Mouse (Mus musculus): ENCODE measurements around the gene Chrna1. TPM values are rescaled to one million over a fixed set of nuclear protein-coding genes. Genes with fewer than 3 reads are reported as not detected.

Chrna1 gene
- polyA plus RNA-seq, 1 experiment = not detected

DNA sequence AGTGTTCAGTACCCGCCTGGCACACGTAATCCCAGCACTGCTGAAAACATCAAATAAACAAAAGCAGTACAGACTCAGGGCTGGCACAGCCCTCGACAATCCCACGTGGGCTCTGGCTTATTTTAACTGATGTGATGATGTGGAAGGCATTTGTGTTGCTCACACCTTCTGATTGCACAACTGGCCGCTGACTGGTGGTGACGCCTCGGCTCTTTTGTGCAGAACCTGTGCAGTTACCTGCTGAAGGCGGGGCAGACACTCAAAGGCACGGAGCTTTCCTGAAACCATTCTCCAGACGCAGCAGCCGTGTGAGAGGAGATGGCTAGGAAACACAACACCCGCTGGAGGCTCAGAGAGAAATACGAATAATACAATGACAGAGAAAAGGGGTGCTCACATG lies 41.5 kb downstream of the Chrna1 start:
- Histone ChIP-seq H3K27me3 (ENCODE audit: control insufficient read depth, insufficient read depth, low read length, poor library complexity, severe bottlenecking) (no peaks in the 10 kb centered on the region), H3K4me3 (ENCODE audit: low read depth, low read length) (no peak overlapping the region), H3K4me1 (ENCODE audit: control insufficient read depth, insufficient read depth, low read length) (no peaks in the 10 kb centered on the region), H3K36me3 (ENCODE audit: control insufficient read depth, insufficient read depth, low read length, poor library complexity, severe bottlenecking) (no peaks in the 10 kb centered on the region), H3K27ac (ENCODE audit: insufficient read depth, low read length) (no peak overlapping the region), H3K9me3 (replicated peaks; ENCODE audit: control insufficient read depth, insufficient read depth, low read length, poor library complexity, severe bottlenecking) (no peaks in the 10 kb centered on the region), H3K9ac (ENCODE audit: low read depth, poor library complexity, severe bottlenecking) (no peak overlapping the region)
- TF ChIP-seq EP300 (IDR thresholded peaks at IDR 0.05; ENCODE audit: insufficient read depth, low read depth, low read length) (no peak), CTCF (IDR thresholded peaks at IDR 0.05; ENCODE audit: low read depth, low read length) (no peak), POLR2A (IDR thresholded peaks at IDR 0.05; ENCODE audit: insufficient read depth, low read length) (no peak)

DNA sequence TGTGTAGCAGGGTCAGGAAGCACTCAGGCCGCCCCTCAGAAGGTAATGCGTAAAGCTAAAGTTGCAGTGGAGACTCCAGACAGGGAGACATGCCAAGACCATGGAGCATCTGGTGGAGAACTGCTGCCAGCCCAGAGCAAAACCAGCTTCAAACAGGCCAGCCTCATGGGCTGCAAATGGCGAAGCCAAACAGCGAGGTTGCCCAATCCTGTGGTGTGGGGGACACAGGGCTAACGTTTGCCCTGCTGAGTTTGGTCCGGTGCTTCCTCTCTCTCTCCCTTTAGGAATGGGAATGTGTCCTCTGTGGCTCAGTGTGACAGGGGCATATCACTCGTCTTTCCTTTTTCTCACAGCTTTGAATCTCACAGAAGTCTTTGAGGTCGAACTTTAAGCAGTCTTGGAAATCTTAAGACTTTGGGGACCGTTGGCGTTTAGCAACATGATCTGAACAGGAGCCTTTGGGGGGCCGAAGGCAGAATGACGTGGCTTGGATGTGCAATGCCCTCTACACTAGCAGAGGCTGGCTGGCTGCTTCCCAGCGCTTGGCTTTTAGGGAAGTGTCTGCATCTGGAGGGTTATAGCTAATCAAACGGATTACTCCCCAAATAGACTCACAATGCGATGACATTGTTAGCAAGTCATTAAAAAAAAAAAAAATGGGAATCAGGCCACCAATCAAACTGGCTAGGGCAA lies 43.9 kb downstream of the Chrna1 start:
- Histone ChIP-seq H3K9ac (ENCODE audit: low read depth, poor library complexity, severe bottlenecking) (no peak overlapping the region), H3K9me3 (replicated peaks; ENCODE audit: control insufficient read depth, insufficient read depth, low read length, poor library complexity, severe bottlenecking) (no peaks in the 10 kb centered on the region), H3K36me3 (ENCODE audit: control insufficient read depth, insufficient read depth, low read length, poor library complexity, severe bottlenecking) (no peaks in the 10 kb centered on the region), H3K4me3 (ENCODE audit: low read depth, low read length) (no peak overlapping the region), H3K4me1 (ENCODE audit: control insufficient read depth, insufficient read depth, low read length) (no peaks in the 10 kb centered on the region), H3K27me3 (ENCODE audit: control insufficient read depth, insufficient read depth, low read length, poor library complexity, severe bottlenecking) (no peaks in the 10 kb centered on the region), H3K27ac (ENCODE audit: insufficient read depth, low read length) (no peak overlapping the region)
- TF ChIP-seq CTCF (IDR thresholded peaks at IDR 0.05; ENCODE audit: low read depth, low read length) (no peak), POLR2A (IDR thresholded peaks at IDR 0.05; ENCODE audit: insufficient read depth, low read length) (no peak)

DNA sequence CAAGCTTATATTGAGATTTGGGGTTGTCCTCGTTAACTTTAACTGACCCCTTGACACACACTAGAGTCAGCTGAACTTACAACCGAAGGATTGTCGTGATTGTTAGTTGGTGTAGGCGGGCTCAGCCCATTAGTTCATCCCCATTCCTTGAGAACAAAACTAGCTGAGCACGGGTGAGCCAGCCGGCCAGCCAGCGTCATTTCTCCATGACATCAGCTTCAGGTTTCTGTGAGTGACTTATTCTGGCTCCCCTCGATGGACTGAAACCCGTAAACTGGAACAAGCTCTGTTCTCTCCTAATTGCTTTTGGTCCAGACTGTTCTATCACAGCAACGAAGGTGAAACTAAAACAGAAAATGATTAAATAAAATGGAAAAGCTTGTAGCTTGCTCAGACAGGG lies 45.4 kb downstream of the Chrna1 start:
- Histone ChIP-seq H3K4me1 (ENCODE audit: control insufficient read depth, insufficient read depth, low read length) (no peaks in the 10 kb centered on the region), H3K9me3 (replicated peaks; ENCODE audit: control insufficient read depth, insufficient read depth, low read length, poor library complexity, severe bottlenecking) (no peaks in the 10 kb centered on the region), H3K27me3 (ENCODE audit: control insufficient read depth, insufficient read depth, low read length, poor library complexity, severe bottlenecking) (no peaks in the 10 kb centered on the region), H3K27ac (ENCODE audit: insufficient read depth, low read length) (no peak overlapping the region), H3K4me3 (ENCODE audit: low read depth, low read length) (no peak overlapping the region), H3K36me3 (ENCODE audit: control insufficient read depth, insufficient read depth, low read length, poor library complexity, severe bottlenecking) (no peaks in the 10 kb centered on the region), H3K9ac (ENCODE audit: low read depth, poor library complexity, severe bottlenecking) (no peak overlapping the region)
- TF ChIP-seq CTCF (IDR thresholded peaks at IDR 0.05; ENCODE audit: low read depth, low read length) (no peak), EP300 (IDR thresholded peaks at IDR 0.05; ENCODE audit: insufficient read depth, low read depth, low read length) (no peak), POLR2A (IDR thresholded peaks at IDR 0.05; ENCODE audit: insufficient read depth, low read length) (no peak)

DNA sequence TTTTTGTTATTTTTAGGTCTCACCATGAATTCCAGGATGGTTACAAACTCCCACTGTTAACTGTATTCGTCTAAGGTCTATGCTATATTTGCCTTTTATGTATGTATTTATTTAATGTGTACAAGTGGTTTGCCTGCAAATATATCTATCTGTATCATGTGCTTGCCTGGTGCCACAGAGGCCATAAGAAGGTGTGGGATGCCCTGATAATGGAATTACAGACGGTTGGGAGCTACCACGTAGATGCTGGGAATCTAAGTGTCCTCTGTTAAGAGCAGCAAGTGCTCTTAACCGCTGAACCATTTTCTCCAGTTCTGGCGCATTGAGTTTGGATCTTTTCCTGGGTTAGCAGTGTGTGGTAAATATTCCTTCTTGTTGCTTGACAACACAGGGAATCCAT lies 49.7 kb downstream of the Chrna1 start:
- Histone ChIP-seq H3K36me3 (ENCODE audit: control insufficient read depth, insufficient read depth, low read length, poor library complexity, severe bottlenecking) (no peaks in the 10 kb centered on the region), H3K27ac (ENCODE audit: insufficient read depth, low read length) (no peak overlapping the region), H3K27me3 (ENCODE audit: control insufficient read depth, insufficient read depth, low read length, poor library complexity, severe bottlenecking) (no peaks in the 10 kb centered on the region), H3K9ac (ENCODE audit: low read depth, poor library complexity, severe bottlenecking) (no peak overlapping the region), H3K4me1 (ENCODE audit: control insufficient read depth, insufficient read depth, low read length) (no peaks in the 10 kb centered on the region), H3K9me3 (replicated peaks; ENCODE audit: control insufficient read depth, insufficient read depth, low read length, poor library complexity, severe bottlenecking) (no peaks in the 10 kb centered on the region), H3K4me3 (ENCODE audit: low read depth, low read length) (no peak overlapping the region)
- TF ChIP-seq CTCF (IDR thresholded peaks at IDR 0.05; ENCODE audit: low read depth, low read length) (no peak), POLR2A (IDR thresholded peaks at IDR 0.05; ENCODE audit: insufficient read depth, low read length) (no peak), EP300 (IDR thresholded peaks at IDR 0.05; ENCODE audit: insufficient read depth, low read depth, low read length) (no peak)

DNA sequence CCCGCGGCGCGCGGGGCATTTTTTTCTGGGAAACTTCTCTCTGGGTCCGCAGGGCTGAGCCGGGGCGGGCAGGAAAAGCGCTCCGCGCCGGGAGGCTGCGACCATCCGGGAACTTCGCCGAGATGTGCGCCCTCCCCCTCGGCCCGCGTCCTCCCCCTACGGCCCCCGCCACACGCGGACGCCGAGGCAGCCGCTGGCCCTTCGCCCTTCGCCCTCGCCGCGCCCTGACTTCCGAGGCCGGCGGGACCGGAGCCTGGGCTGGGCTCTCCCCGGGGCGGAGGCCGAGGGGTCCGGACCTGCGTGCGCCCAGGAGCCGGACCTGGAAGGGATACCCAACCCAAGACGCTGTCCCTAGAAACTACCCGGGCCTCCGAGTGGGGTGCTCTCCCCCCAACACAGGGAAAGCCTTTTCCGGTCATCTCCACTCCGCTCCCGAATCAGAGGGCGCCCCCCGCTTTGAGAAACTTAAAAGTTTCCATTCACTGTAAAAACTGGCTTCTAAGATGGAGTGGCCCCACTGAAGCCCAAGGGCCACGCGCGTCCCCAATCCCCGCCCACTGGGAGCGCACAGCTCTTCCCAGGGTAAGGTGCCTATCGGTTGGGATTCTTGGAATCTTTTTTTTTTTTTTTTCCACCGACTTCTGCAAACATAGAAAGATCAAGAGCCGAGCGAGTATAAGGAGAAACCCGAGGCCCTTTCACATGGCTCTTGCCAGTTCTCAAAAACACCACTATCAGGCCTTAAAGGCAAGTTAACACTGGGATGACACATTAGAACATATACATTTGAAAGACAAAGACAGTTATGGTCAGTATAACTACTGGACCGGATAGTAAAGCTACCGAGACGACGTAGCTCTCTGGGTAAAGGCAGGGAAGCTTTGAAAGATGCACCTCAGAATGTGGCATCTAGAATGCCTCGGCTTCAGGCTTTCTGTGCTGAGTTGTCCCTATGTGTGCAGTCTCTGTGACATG lies 50.5 kb downstream of the Chrna1 start, which contains the start of gene Wipf1:
Gene Wipf1 (minus strand): TSS at position 379 of the 975 bp plus-strand sequence.
- Histone ChIP-seq H3K27ac (ENCODE audit: insufficient read depth, low read length) (no peak within 1 kb of the TSS), H3K36me3 (ENCODE audit: control insufficient read depth, insufficient read depth, low read length, poor library complexity, severe bottlenecking) (no peaks in the 10 kb centered on the region), H3K4me3 (ENCODE audit: low read depth, low read length) (peak within 1 kb of the TSS; percentile 72), H3K27me3 (ENCODE audit: control insufficient read depth, insufficient read depth, low read length, poor library complexity, severe bottlenecking) (no peaks in the 10 kb centered on the region), H3K4me1 (ENCODE audit: control insufficient read depth, insufficient read depth, low read length) (no peaks in the 10 kb centered on the region), H3K9ac (ENCODE audit: low read depth, poor library complexity, severe bottlenecking) (peak within 1 kb of the TSS; percentile 98), H3K9me3 (replicated peaks; ENCODE audit: control insufficient read depth, insufficient read depth, low read length, poor library complexity, severe bottlenecking) (no peaks in the 10 kb centered on the region)
- no peak for TF ChIP-seq EP300 (IDR thresholded peaks at IDR 0.05; ENCODE audit: insufficient read depth, low read depth, low read length)
- TF ChIP-seq CTCF (IDR thresholded peaks at IDR 0.05; ENCODE audit: low read depth, low read length) = no peak
- no peak for TF ChIP-seq POLR2A (IDR thresholded peaks at IDR 0.05; ENCODE audit: insufficient read depth, low read length)
